Mouse (Mus musculus) CH12.LX (cell line): ENCODE data around the gene Gli3. TPM values are rescaled to one million over a fixed set of nuclear protein-coding genes. Genes with fewer than 3 reads are reported as not detected.

Experiments
- DNase-seq: peaks from one replicate; pipeline ENCODE4 v3.0.0-alpha.2; 2013; ENCODE audit errors: extremely low read depth
- H3K27ac ChIP-seq: 2 replicates; pipeline ENCODE4 v1.5.1; 2012; ENCODE audit warnings: low read depth, mild to moderate bottlenecking, control low read depth, moderate library complexity; ENCODE audit not compliant: insufficient read depth
- H3K27me3 ChIP-seq: replicated peaks from 2 replicates; pipeline ENCODE3; 2012; ENCODE audit warnings: inconsistent platforms
- H3K36me3 ChIP-seq, 2 experiments: replicated peaks in 1 of 2; 2 replicates each; pipeline versions ENCODE3 to v1.6.1; 2012; ENCODE audit warnings: inconsistent platforms in 1 of 2, low read length in 1 of 2, mild to moderate bottlenecking in 1 of 2, mixed read lengths in 1 of 2, moderate library complexity in 1 of 2; ENCODE audit not compliant: control insufficient read depth in 1 of 2, insufficient read depth in 1 of 2
- H3K4me1 ChIP-seq, 2 experiments: 2 replicates each; pipeline ENCODE4 v1.6.1; 2012; ENCODE audit warnings: inconsistent platforms in 1 of 2, moderate library complexity in 1 of 2; ENCODE audit not compliant: insufficient read depth in 2 of 2, control insufficient read depth in 1 of 2
- H3K4me2 ChIP-seq: 2 replicates; pipeline ENCODE4 v1.6.1; 2012; ENCODE audit warnings: low read depth, mild to moderate bottlenecking, control low read depth; ENCODE audit not compliant: poor library complexity, insufficient read depth, severe bottlenecking
- H3K4me3 ChIP-seq, 3 experiments: fragments of 150-350 bp in 1 of 3; sonication (generic) in 1 of 3; replicated peaks in 1 of 3; 2 replicates each; pipeline versions ENCODE3 to v1.5.1; 2011 to 2012; ENCODE audit warnings: low read depth in 2 of 3, low read length in 2 of 3, mild to moderate bottlenecking in 2 of 3, moderate library complexity in 2 of 3, control low read depth in 1 of 3, improper control_type of control experiment in 1 of 3, inconsistent platforms in 1 of 3, mixed read lengths in 1 of 3; ENCODE audit not compliant: poor library complexity in 1 of 3
- H3K79me2 ChIP-seq: replicated peaks from 2 replicates; pipeline ENCODE4 v1.6.1; 2012; ENCODE audit warnings: mild to moderate bottlenecking, moderate library complexity; ENCODE audit not compliant: control insufficient read depth, poor library complexity, insufficient read depth, severe bottlenecking; ENCODE audit errors: extremely low read depth
- H3K9ac ChIP-seq: 2 replicates; pipeline ENCODE4 v1.6.1; 2012; ENCODE audit warnings: low read depth, mild to moderate bottlenecking, control low read depth, moderate library complexity; ENCODE audit not compliant: insufficient read depth
- H3K9me3 ChIP-seq: replicated peaks from 2 replicates; pipeline ENCODE3; 2012; ENCODE audit warnings: low read length, inconsistent platforms, mixed read lengths
- BHLHE40 ChIP-seq: IDR thresholded peaks from 2 replicates; pipeline ENCODE4 v1.6.1; 2011; ENCODE audit warnings: mild to moderate bottlenecking, low read depth, low read length, improper control_type of control experiment
- CHD2 ChIP-seq: IDR thresholded peaks from 2 replicates; pipeline ENCODE4 v1.6.1; 2011; ENCODE audit warnings: low read length, improper control_type of control experiment
- CTCF ChIP-seq, 2 experiments: IDR thresholded peaks in 1 of 2; conservative IDR thresholded peaks in 1 of 2; 2 replicates each; pipeline ENCODE4 v1.5.1; 2011 to 2012; ENCODE audit warnings: low read depth in 2 of 2, low read length in 2 of 2, improper control_type of control experiment in 1 of 2, inconsistent platforms in 1 of 2, mild to moderate bottlenecking in 1 of 2, moderate library complexity in 1 of 2
- E2F4 ChIP-seq: IDR thresholded peaks from 2 replicates; pipeline ENCODE4 v1.6.1; 2011; ENCODE audit warnings: low read depth, low read length, improper control_type of control experiment; ENCODE audit not compliant: insufficient replicate concordance
- ELF1 ChIP-seq: IDR thresholded peaks from 2 replicates; pipeline ENCODE4 v1.6.1; 2014; ENCODE audit warnings: low read depth, mild to moderate bottlenecking, inconsistent platforms, low read length, improper control_type of control experiment
- ETS1 ChIP-seq: conservative IDR thresholded peaks from 2 replicates; pipeline ENCODE4 v1.6.1; 2012; ENCODE audit warnings: low read depth, mild to moderate bottlenecking, inconsistent platforms, low read length, improper control_type of control experiment, moderate library complexity
- IRF4 ChIP-seq: IDR thresholded peaks from 2 replicates; pipeline ENCODE4 v1.6.1; 2014; ENCODE audit warnings: low read depth, mild to moderate bottlenecking, inconsistent platforms, low read length, improper control_type of control experiment
- MAX ChIP-seq: IDR thresholded peaks from 2 replicates; pipeline ENCODE4 v1.6.1; 2011; ENCODE audit warnings: low read length, improper control_type of control experiment
- MEF2A ChIP-seq: IDR thresholded peaks from 2 replicates; pipeline ENCODE4 v1.6.1; 2014; ENCODE audit warnings: low read depth, mild to moderate bottlenecking, inconsistent platforms, low read length, improper control_type of control experiment, borderline replicate concordance
- MXI1 ChIP-seq: IDR thresholded peaks from 2 replicates; pipeline ENCODE4 v1.6.1; 2011; ENCODE audit warnings: mild to moderate bottlenecking, low read depth, low read length, improper control_type of control experiment
- MYC ChIP-seq: IDR thresholded peaks from 2 replicates; pipeline ENCODE4 v1.6.1; 2011; ENCODE audit warnings: low read depth, mild to moderate bottlenecking, improper control_type of control experiment, low read length
- NRF1 ChIP-seq: IDR thresholded peaks from 2 replicates; pipeline ENCODE4 v1.6.1; 2014; ENCODE audit warnings: low read depth, mild to moderate bottlenecking, inconsistent platforms, low read length, improper control_type of control experiment, moderate library complexity
- POLR2A ChIP-seq: IDR thresholded peaks from 2 replicates; pipeline ENCODE4 v1.6.1; 2011; ENCODE audit warnings: low read depth, mild to moderate bottlenecking, improper control_type of control experiment, low read length
- POLR2AphosphoS2 ChIP-seq: IDR thresholded peaks from 2 replicates; pipeline ENCODE4 v1.6.1; 2011; ENCODE audit warnings: low read depth, low read length, improper control_type of control experiment
- RCOR1 ChIP-seq: conservative IDR thresholded peaks from 2 replicates; pipeline ENCODE4 v1.6.1; 2012; ENCODE audit warnings: low read depth, mild to moderate bottlenecking, inconsistent platforms, low read length, improper control_type of control experiment
- TCF12 ChIP-seq: IDR thresholded peaks from 2 replicates; pipeline ENCODE4 v1.6.1; 2014; ENCODE audit warnings: low read depth, mild to moderate bottlenecking, inconsistent platforms, low read length, improper control_type of control experiment
- USF2 ChIP-seq: conservative IDR thresholded peaks from 2 replicates; pipeline ENCODE4 v1.6.1; 2011; ENCODE audit warnings: low read depth, low read length, improper control_type of control experiment
- ZC3H11A ChIP-seq: IDR thresholded peaks from 2 replicates; pipeline ENCODE4 v1.6.1; 2012; ENCODE audit warnings: low read depth, mild to moderate bottlenecking, inconsistent platforms, low read length, improper control_type of control experiment
- ZKSCAN1 ChIP-seq: IDR thresholded peaks from 2 replicates; pipeline ENCODE4 v1.6.1; 2012; ENCODE audit warnings: low read depth, inconsistent platforms, low read length, improper control_type of control experiment, borderline replicate concordance
- ZMIZ1 ChIP-seq: IDR thresholded peaks from 2 replicates; pipeline ENCODE4 v1.6.1; 2012; ENCODE audit warnings: low read depth, mild to moderate bottlenecking, inconsistent platforms, low read length, improper control_type of control experiment
- ZNF384 ChIP-seq: IDR thresholded peaks from 2 replicates; pipeline ENCODE4 v1.6.1; 2012; ENCODE audit warnings: low read depth, low read length, improper control_type of control experiment, inconsistent platforms
- dilution Hi-C: fragments of 300-500 bp; cut with MboI; formaldehyde crosslinking; loops from 2 replicates; pipeline ENCODE4 v1.14.3; 2020; ENCODE audit warnings: low sequenced_read_pairs; ENCODE audit not compliant: extremely low pct_unique_long_range_greater_than_20kb, extremely low pct_ligation_motif_present
- in situ Hi-C: fragments of 300-500 bp; cut with MboI; formaldehyde crosslinking; loops from 3 replicates; pipeline ENCODE4 v1.14.3; 2019; ENCODE audit warnings: low sequenced_read_pairs, low pct_ligation_motif_present, low pct_unique_long_range_greater_than_20kb, mixed read lengths
- polyA plus RNA-seq: library from polyadenylated mRNA; unstranded; fragments of >175 nt; gene quantifications from 2 replicates; pipeline ENCODE4 v1.2.1, GENCODE M21; 2012; ENCODE audit warnings: low read depth; ENCODE audit not compliant: insufficient read length
- total RNA-seq, 2 experiments: library from RNA; depleted of rRNA; stranded (reverse); fragments of 300-350 nt in 1 of 2; fragments of >200 nt in 1 of 2; gene quantifications; 2 replicates each; pipeline ENCODE4 v1.2.3; 2012 to 2014

The Gli3 gene
- total and polyA plus RNA-seq, 3 experiments = not detected

- Histone ChIP-seq H3K4me1 (no peaks in the 10 kb centered on the region), H3K9ac (no peak overlapping the region), H3K27ac (no peak overlapping the region), H3K4me2 (no peak overlapping the region), H3K9me3 (no peaks in the 10 kb centered on the region), H3K36me3 (no peaks in the 10 kb centered on the region), H3K79me2 (no peaks in the 10 kb centered on the region), H3K27me3 (no peaks in the 10 kb centered on the region)
- in situ Hi-C loops = no loop called here
- no peak for DNase-seq
- dilution Hi-C loops = no loop called here
- no peak for TF ChIP-seq ZC3H11A
- TF ChIP-seq USF2 = no peak
- no peak for TF ChIP-seq MAX
- TF ChIP-seq MEF2A = no peak
- no peak for TF ChIP-seq CTCF (conservative IDR thresholded peaks at IDR 0.05 in 1 of 2, IDR thresholded peaks at IDR 0.05 in 1 of 2; ENCODE audit: low read depth in 2 of 2, low read length in 2 of 2)
- TF ChIP-seq ZMIZ1 = no peak
- no peak for TF ChIP-seq BHLHE40
- TF ChIP-seq NRF1 = no peak
- TF ChIP-seq POLR2A = no peak
- no peak for TF ChIP-seq IRF4
- no peak for TF ChIP-seq ZKSCAN1
- no peak for TF ChIP-seq TCF12
- TF ChIP-seq, all 38 proteins: peak for 0
- H3K4me3 ChIP-seq = no peak overlapping the region
These were observed 158.0 kb downstream of the Gli3 start for GRCm38 (mm10) chr13:15621009-15621408.

GRCm38 (mm10) chr13:15624490-15625353, 161.7 kb downstream of the Gli3 start:
- H3K4me2 ChIP-seq = no peak overlapping the region
- in situ Hi-C loops = no loop called here
- no peak for TF ChIP-seq POLR2AphosphoS2
- no peak for TF ChIP-seq MEF2A
- TF ChIP-seq ZMIZ1 = no peak
- TF ChIP-seq RCOR1 = no peak
- TF ChIP-seq MYC = no peak
- no peak for TF ChIP-seq MXI1
- no peak for TF ChIP-seq CHD2
- no peak for TF ChIP-seq ZKSCAN1
- TF ChIP-seq IRF4 = no peak
- no peak for TF ChIP-seq ZNF384
- TF ChIP-seq E2F4 = no peak
- no peak for TF ChIP-seq ZC3H11A
- TF ChIP-seq TCF12 = no peak
- no peak for TF ChIP-seq BHLHE40
- no peak for TF ChIP-seq ETS1
- no peak for TF ChIP-seq ELF1
- no peaks in the 10 kb centered on the region for H3K9me3 ChIP-seq
- H3K27me3 ChIP-seq = no peaks in the 10 kb centered on the region
- H3K27ac ChIP-seq = no peak overlapping the region
- H3K36me3 ChIP-seq = no peaks in the 10 kb centered on the region
- H3K9ac ChIP-seq = no peak overlapping the region
- no peak overlapping the region for H3K4me3 ChIP-seq
- dilution Hi-C loops = no loop called here
- H3K79me2 ChIP-seq = no peaks in the 10 kb centered on the region
- no peaks in the 10 kb centered on the region for H3K4me1 ChIP-seq
- DNase-seq = no peak
